Mouse (Mus musculus): ENCODE data around the gene Slc46a3.

Gene Slc46a3

GRCm38 (mm10) chr5:147893766-147894454, 705 bp downstream of the Slc46a3 start:
- peak; percentile 66 for DNase-seq

- peak; percentile 21 for DNase-seq
Observed at GRCm38 (mm10) chr5:147893143-147893542, 1.5 kb downstream of the Slc46a3 start.

GRCm38 (mm10) chr5:147892735-147893134, 1.9 kb downstream of the Slc46a3 start:
- peak; percentile 20 for DNase-seq

- DNase-seq, result no peak
Observed at GRCm38 (mm10) chr5:147888313-147889297, 6.0 kb downstream of the Slc46a3 start.

- DNase-seq, result no peak
Observed at GRCm38 (mm10) chr5:147883581-147883980, 11.0 kb downstream of the Slc46a3 start.

GRCm38 (mm10) chr5:147879971-147880682, 14.5 kb downstream of the Slc46a3 start:
- DNase-seq, result no peak

- DNase-seq, result no peak
Observed at GRCm38 (mm10) chr5:147877520-147877919, 17.1 kb downstream of the Slc46a3 start.

- no peak for DNase-seq
Observed at GRCm38 (mm10) chr5:147875210-147875609, 19.4 kb downstream of the Slc46a3 start.

GRCm38 (mm10) chr5:147874491-147875065, 20.0 kb downstream of the Slc46a3 start:
- no peak for DNase-seq

- no peak for DNase-seq
Observed at GRCm38 (mm10) chr5:147871091-147871820, 23.4 kb downstream of the Slc46a3 start.

- no peak for DNase-seq
Observed at GRCm38 (mm10) chr5:147870296-147870695, 24.3 kb downstream of the Slc46a3 start.

GRCm38 (mm10) chr5:147869568-147869967, 25.0 kb downstream of the Slc46a3 start:
- no peak for DNase-seq

GRCm38 (mm10) chr5:147868674-147869073, 25.9 kb downstream of the Slc46a3 start:
- no peak for DNase-seq

- DNase-seq, result peak; percentile 85
Observed at GRCm38 (mm10) chr5:147860449-147861261, 34.0 kb downstream of the Slc46a3 start, which contains the start of gene Pomp. Gene Pomp, plus strand, starts transcription at chr5:147860461.

GRCm38 (mm10) chr5:147860076-147860448, 34.6 kb downstream of the Slc46a3 start:
- no peak for DNase-seq

- no peak for DNase-seq
Observed at GRCm38 (mm10) chr5:147850194-147850593, 44.4 kb downstream of the Slc46a3 start.

- DNase-seq, result peak; percentile 51
Observed at GRCm38 (mm10) chr5:147848164-147848863, 46.3 kb downstream of the Slc46a3 start.

GRCm38 (mm10) chr5:147847361-147847760, 47.3 kb downstream of the Slc46a3 start:
- no peak for DNase-seq

GRCm38 (mm10) chr5:147845319-147845718, 49.3 kb downstream of the Slc46a3 start:
- DNase-seq, result no peak

GRCm38 (mm10) chr5:147843340-147843739, 51.3 kb downstream of the Slc46a3 start:
- DNase-seq, result no peak

All from cerebellum, adult 9-11 months (tissue).